Mouse (Mus musculus) mammary gland, adult 2 months (tissue): ENCODE data around the gene Apool. TPM values are rescaled to one million over a fixed set of nuclear protein-coding genes. Genes with fewer than 3 reads are reported as not detected.

Experiments
- polyA plus RNA-seq: library from polyadenylated mRNA; depleted of rRNA; stranded (reverse); fragments of >200 nt; gene quantifications from 2 replicates; pipeline ENCODE4 v1.2.3, GENCODE M21; 2012; ENCODE audit warnings: low replicate concordance; rRNA removed

Apool gene
- polyA plus RNA-seq: 2.2 and 9.5 TPM in 2 replicates

GRCm38 (mm10) chrX:112310804-112311530 is at the start of gene Apool:
Gene Apool (plus strand): TSS chrX:112311334.

GRCm38 (mm10) chrX:112406679-112407078 is 95.5 kb downstream of the Apool start, which contains the start of gene Satl1:
Gene Satl1 (minus strand): TSS chrX:112406779.

Other genes with a start within 250 kb of the Apool start
- not detected in 2 replicates for gene 4933403O08Rik, start 72.3 kb upstream of the Apool start, polyA plus RNA-seq
- gene Satl1, start 95.4 kb downstream of the Apool start, polyA plus RNA-seq: not detected in 2 replicates
- gene 2010106E10Rik, start 183.9 kb downstream of the Apool start, polyA plus RNA-seq: not detected in 2 replicates